Mouse (Mus musculus) E14TG2a.4 (cell line): Measurements from ENCODE around the gene Ncoa5.

ENCODE experiments used
- CTCF ChIP-seq: conservative IDR thresholded peaks from 2 replicates; pipeline ENCODE4 v1.5.1; 2014; ENCODE audit warnings: low read length
- POU5F1 ChIP-seq: IDR thresholded peaks from 2 replicates; pipeline ENCODE4 v1.6.1; 2014; ENCODE audit warnings: low read length, borderline replicate concordance

DNA sequence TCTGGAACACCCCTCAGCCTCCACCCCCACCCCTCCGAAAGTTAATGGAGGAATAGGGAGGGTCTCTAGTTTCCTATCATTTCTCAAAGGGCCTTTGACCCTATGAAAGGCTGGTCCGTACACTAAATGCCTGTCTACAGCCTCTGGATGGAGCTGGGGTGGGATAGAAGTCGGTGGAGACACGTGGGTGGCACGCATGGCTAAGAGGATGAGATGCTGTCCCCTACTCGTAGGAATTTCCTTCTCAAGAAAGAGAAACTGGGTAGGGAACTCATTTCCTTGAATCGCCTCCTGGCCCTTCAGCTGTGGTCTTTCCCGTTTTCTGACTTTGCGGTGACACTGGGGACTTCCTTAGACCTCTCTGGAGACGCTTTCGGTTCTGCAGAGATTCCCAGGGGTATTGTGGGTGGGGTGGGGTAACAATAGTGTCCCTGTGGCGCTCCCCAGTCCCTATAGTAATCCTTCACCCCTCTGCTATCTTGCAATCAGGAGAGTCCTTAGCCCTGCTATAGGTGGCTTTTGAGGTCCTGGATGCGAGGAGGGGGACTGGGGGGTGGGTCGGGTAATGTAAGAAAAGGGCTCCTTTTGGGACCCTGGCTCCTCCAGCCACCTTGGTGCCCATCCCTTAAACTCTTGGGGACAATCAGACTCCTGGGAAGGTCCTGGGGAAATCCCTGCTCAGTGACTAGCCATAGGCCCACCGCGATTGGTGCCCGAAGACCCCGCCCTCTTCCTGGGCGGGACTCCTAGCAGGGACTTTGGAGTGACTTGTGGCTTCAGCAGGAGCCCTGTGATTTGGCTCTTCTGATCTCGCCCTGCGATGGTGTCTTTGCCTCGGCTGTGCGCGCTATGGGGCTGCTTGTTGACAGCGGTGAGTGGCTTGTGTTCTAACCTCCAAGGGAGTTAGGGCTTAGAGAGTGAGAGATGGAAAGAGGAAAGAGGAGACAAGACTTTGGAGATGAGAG lies 20.5 kb upstream of the Ncoa5 start, which contains the start of gene Cd40:
- TF ChIP-seq CTCF (no peak), POU5F1 (no peak)
